Mouse (Mus musculus) spleen, embryonic (tissue): Measurements from ENCODE around the gene Ubn1.

Experiments
- CTCF ChIA-PET: fragments of 350-600 bp; sonication (Branson Sonifier 250); formaldehyde crosslinking; loops from one replicate; lab custom pipeline; 2022; lab: Charles Lee

The Ubn1 gene

DNA sequence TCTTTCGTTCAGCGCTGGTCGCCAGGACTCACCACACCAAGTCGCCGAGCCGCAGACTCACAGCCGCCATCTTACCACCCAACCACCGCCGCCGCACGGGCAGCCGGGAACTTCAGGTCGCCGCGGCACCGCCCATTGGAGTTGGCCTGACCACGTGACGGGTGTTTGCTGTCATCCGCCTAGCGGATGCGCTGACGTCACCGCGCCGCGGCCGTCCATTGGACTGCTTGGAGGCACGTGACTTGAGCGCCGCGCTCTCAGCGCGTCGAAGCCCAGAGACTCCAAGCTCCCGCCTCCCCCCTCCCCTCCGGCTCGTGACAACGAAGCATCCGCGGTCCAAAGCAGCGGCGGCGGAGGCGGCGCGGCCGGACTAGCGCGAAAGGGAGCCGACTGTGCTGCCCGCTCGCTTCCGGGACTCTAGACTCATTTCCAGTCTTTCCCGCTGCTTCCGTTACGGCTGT is at the start of gene Ubn1, which contains the start of gene Glyr1:
Gene Ubn1, plus strand, starts transcription at position 284 of the 461 bp plus-strand sequence.
Gene Glyr1, minus strand, starts transcription at position 90 of the 461 bp plus-strand sequence.
- CTCF ChIA-PET, result no interaction called here

- CTCF ChIA-PET, result no interaction called here
Observed at GRCm38 (mm10) chr16:5000611-5001010, 49.2 kb upstream of the Ubn1 start.

DNA sequence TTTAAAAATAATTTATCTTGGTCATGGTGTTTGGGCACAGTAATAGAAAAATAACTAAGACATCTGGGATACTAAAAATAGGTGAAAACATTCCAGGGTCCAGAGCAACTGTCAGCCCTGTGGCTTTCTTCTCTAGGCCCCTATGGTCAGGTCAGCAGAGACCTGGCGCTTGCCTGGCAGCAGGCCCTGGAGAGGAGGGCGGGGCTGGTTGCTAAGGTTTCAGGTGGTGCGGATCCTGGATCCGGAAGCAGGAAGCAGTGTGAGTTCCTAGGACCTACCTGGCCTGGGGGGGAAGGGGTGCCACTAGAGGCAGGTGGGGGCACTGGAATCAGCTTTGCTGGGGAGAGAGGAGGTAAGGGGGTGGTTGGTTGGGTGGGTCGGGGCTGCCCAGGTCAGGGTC is 42.8 kb upstream of the Ubn1 start, which contains the start of gene Smim22:
Gene Smim22, plus strand, starts transcription at position 222 of the 400 bp plus-strand sequence.
- CTCF ChIA-PET, result no interaction called here

- CTCF ChIA-PET, result no interaction called here
Observed at GRCm38 (mm10) chr16:5007492-5007891, 42.4 kb upstream of the Ubn1 start.

GRCm38 (mm10) chr16:5008076-5008475 is 41.8 kb upstream of the Ubn1 start:
- CTCF ChIA-PET, result no interaction called here

DNA sequence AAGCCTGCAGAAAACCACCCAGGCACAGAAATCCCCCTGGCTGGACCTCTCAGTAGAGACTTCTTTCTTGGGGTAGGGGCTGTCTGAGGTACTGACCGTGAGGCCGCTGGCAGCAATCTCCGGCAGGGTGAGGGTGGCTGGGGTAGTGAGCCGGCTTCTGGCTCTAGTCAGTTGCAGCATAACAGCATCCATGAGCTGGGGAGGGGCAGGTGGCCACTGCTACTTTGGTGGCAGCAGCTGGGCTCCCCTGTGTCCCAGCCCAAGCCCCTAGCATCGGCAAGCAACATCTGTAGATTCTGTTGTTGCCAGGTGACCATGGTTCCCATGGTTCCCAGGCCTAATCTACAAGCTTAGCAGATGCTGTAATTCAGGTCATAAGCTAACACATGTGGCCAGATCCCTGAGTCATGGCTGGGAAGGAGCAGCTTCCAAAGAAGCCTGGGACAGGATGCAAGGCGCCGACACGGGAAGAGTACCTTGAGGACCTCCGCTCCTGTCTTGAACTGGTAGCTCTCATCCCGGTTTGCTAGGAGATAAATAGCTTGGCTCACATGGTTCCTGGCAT is 39.4 kb upstream of the Ubn1 start:
- CTCF ChIA-PET, result interaction anchor here (0.6 kb wide), 2 partner anchors 284 to 368 kb away, joined by 3 to 19 read pairs; partner anchors contain the start of gene Hmox2

GRCm38 (mm10) chr16:5011285-5011684 is 38.6 kb upstream of the Ubn1 start:
- CTCF ChIA-PET, result interaction anchor here (0.6 kb wide), 1 partner anchor 285 kb away, joined by 3 read pairs; the partner anchor contains the start of gene Hmox2

- CTCF ChIA-PET, result interaction anchor here (0.5 to 0.6 kb wide), 2 partner anchors 46 to 94 kb away, joined by 3 to 4 read pairs; no protein-coding TSS in a partner anchor
Observed at GRCm38 (mm10) chr16:5012036-5013005, 37.5 kb upstream of the Ubn1 start.

DNA sequence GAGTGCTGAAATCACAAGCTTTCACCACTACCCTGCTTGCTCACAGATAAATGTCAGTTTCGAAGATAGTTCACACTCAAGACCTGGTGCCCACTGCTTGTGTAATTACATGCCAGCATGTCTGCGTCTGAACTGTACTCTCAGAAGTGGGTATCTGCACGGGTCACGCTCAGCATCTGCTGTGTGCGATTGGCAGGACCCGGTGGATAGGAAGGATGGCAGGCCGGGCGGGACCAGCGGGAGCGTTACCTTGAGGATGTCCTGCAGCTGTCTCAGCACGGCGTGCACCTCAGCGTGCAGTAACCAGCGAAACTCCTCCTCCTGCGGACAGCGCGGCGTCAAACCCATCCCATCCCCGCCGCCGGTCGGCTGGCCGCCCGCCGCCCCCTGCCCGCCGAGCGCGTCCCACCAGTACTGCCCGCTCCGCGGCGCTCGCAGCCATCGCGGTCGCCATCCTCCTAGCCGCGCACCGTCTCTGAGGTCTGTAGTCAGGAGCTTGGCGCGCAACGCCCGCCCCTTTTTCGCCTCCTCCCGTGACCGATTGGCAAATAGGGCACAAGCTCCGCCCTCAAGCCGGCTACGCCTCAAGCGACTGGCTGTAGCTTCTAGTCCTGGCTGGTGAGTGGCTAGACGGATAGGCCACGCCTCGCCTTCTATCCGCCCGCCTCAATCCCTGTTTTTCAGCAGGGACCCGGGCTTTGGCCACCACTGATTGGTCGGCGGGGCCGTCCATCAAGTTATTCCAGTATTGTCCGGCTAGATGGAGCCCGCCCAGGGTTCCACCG is 36.6 kb upstream of the Ubn1 start, which contains the start of gene Rogdi:
Gene Rogdi, minus strand, starts transcription at position 500 of the 785 bp plus-strand sequence.
- CTCF ChIA-PET, result interaction anchor here (0.5 to 0.6 kb wide), 2 partner anchors 45 to 95 kb away, joined by 3 to 4 read pairs; no protein-coding TSS in a partner anchor

- CTCF ChIA-PET, result no interaction called here
Observed at GRCm38 (mm10) chr16:5014578-5014977, 35.3 kb upstream of the Ubn1 start.

GRCm38 (mm10) chr16:5024021-5024420 is 25.8 kb upstream of the Ubn1 start:
- CTCF ChIA-PET, result interaction anchor here (0.6 kb wide), 1 partner anchor 155 kb away, joined by 3 read pairs; no protein-coding TSS in a partner anchor

DNA sequence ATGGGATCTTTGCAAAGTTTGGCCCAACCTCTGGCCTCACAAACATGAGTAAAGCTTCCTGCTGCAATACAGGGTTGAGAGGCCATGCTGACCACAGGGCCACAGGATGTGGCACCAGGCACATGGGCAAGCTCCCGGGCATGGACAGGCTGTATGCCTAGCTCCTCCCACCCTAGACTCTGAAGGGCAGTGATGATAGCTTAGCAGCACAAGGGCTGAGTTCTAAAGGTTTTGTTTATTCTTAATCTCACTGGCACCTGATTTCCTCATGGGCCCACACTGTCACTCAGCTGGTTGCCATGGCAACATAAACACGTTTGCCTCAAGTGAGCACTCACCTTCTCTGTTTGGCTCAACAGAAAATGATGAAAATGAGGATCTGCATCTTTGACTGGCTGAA is 20.0 kb upstream of the Ubn1 start:
- CTCF ChIA-PET, result no interaction called here

DNA sequence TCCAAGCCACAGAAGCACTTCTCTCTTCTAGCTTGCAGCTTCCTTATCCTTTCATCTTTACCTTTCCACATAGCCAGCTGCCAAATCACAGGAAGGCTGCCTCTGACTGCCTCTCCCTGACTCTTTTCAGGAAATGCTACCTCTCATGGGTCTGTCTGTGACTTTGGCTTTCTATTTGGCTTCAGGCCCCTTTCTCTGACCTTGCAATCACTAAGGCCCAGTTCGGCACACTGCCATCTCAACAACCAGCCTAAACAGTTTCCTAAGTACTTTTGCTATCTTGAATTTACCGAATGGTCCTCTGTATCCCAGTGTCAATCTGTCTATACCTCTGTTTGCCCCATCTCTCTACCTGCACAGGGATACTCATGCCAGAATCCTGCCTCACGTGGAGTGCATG is 14.3 kb upstream of the Ubn1 start:
- CTCF ChIA-PET, result interaction anchor here (0.6 kb wide), 1 partner anchor 26 kb away, joined by 3 read pairs; no protein-coding TSS in a partner anchor

GRCm38 (mm10) chr16:5036649-5037234 is 13.1 kb upstream of the Ubn1 start:
- CTCF ChIA-PET, result no interaction called here

- CTCF ChIA-PET, result no interaction called here
Observed at GRCm38 (mm10) chr16:5045322-5045721, 4.5 kb upstream of the Ubn1 start.

DNA sequence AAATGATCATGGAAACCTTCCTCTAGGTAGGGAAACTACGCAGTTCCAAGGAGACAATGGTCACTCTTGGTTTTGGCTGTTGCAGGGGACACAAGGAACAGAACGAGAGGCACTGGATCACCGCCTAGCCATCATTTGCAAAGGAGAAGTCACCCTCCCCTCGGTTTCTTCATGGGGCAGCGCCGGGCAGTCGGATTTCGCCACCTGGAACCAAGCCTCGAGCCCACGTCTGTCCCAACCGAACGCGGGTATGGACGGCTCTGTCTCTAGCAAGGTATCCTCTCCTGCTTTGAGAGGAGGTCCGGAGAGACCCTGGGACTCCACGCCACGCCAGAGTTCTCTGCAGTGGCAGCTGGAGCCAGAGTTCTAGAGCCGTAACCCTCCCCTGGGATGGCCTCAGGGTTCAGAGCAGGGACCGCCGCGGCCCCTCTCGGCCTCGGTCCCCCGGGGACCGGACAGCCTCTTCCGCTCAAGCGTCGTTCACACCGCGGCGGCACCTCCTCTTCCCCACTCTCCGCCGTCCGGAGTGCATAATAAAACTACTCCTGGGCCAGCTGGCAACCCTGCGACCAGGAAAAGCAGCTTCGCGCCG is 579 bp upstream of the Ubn1 start:
- CTCF ChIA-PET, result no interaction called here

GRCm38 (mm10) chr16:5050251-5051110 is 624 bp downstream of the Ubn1 start:
- CTCF ChIA-PET, result no interaction called here

- CTCF ChIA-PET, result interaction anchor here (0.8 kb wide), 1 partner anchor 45 kb away, joined by 3 read pairs; no protein-coding TSS in a partner anchor
Observed at GRCm38 (mm10) chr16:5058114-5058513, 8.3 kb downstream of the Ubn1 start.

DNA sequence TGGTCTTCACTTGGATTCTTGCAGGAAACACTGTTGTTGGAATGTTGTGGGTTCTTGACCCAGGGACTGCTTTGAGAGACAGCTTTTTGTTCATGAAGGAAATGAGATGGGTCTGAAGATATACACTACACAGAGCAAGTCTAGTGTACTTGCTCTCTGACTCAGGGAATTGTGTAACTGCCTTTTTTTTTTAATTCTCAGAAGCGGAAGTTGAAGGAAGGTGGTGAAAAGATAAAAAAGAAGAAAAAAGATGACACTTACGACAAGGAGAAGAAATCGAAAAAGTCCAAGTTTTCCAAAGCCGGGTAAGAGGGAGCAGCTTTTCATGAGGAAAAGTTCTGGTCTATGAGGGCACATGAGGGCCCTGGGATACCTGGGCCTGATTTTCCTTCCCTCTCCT is 13.6 kb downstream of the Ubn1 start:
- CTCF ChIA-PET, result no interaction called here
